Mouse (Mus musculus) erythroblast, embryonic 14.5 days (primary cell): ENCODE data around the gene Man1c1.

ENCODE experiments used
- GATA1 ChIP-seq: IDR thresholded peaks from 2 replicates; pipeline ENCODE4 v1.6.1; 2012; ENCODE audit warnings: low read length, inconsistent platforms, mixed read lengths
- TAL1 ChIP-seq: IDR thresholded peaks from 3 replicates; pipeline ENCODE4 v1.6.1; 2012; ENCODE audit warnings: low read length, inconsistent platforms, mixed read lengths

DNA sequence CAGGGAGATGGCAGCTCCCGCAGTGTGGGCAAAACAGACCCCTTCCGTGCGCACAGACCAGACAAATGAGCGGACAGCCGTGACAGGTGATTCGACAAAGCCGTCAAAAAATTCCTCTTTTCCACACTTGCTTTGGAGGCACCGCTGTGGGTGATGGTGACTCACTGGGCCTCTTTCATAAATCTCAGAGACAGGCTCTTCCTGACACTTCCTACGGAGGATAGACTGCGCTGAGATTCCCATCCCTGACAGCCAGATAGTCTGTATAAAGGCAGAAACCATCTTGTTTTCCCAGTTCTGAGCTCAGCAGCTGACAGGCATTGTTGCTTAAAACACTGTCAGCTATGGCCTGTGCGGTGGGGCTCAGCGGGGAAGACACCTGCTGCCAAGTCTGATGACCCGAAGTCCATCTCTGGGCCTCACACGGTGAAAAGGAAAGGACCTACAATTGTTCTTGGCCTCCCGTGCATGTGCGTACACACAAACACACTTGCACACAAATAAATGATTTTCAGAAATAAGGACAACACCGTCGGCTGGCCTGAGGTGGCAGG lies 43.4 kb downstream of the Man1c1 start:
- TF ChIP-seq GATA1 (no peak), TAL1 (no peak)
